In genomic region chr15:93100837-93101236, GRCm38 (mm10) we compare ENCODE assay signal across 20 mouse cellular contexts.
"Had no signal": no experiment of that assay in that cellular context is flagged by ENCODE, and none has a peak within 500 bp of the region (broad histone marks: within the 10 kb centered on the region; RNA-seq: fewer than 3 reads in every experiment).

No protein-coding gene starts in this region.

- DNase-seq: kidney, adult 18-20 months; kidney, adult 9 months; kidney, postnatal 14 days; kidney, postnatal 4 days; left cerebral cortex, postnatal 4 days; liver, embryonic 13.5 days; lung, adult 2 months; midbrain, embryonic 14.5 days; retina, postnatal 1 day; right cerebral cortex, postnatal 25 days; spleen, adult 18-20 months; thymus, postnatal 25 days had no signal

- H3K36me3 ChIP-seq: limb, embryonic 12.5 days; limb, embryonic 15.5 days; liver, embryonic 13.5 days; midbrain, embryonic 10.5 days; neural tube, embryonic 12.5 days; neural tube, embryonic 15.5 days; stomach, embryonic 15.5 days had no signal

- H3K27ac ChIP-seq: limb, embryonic 12.5 days; limb, embryonic 15.5 days; liver, embryonic 13.5 days; midbrain, embryonic 10.5 days; neural tube, embryonic 12.5 days; neural tube, embryonic 15.5 days; stomach, embryonic 15.5 days had no signal

- H3K4me1 ChIP-seq: liver, embryonic 13.5 days; neural tube, embryonic 12.5 days; neural tube, embryonic 15.5 days; stomach, embryonic 15.5 days had no signal

- H3K4me3 ChIP-seq: limb, embryonic 12.5 days; limb, embryonic 15.5 days; liver, embryonic 13.5 days; megakaryocyte, embryonic 14.5 days; midbrain, embryonic 10.5 days; neural tube, embryonic 12.5 days; neural tube, embryonic 15.5 days; stomach, embryonic 15.5 days had no signal

- H3K27me3 ChIP-seq: limb, embryonic 12.5 days; limb, embryonic 15.5 days; liver, embryonic 13.5 days; megakaryocyte, embryonic 14.5 days; neural tube, embryonic 12.5 days; neural tube, embryonic 15.5 days; stomach, embryonic 15.5 days had no signal

- H3K9ac ChIP-seq: limb, embryonic 12.5 days; limb, embryonic 15.5 days; liver, embryonic 13.5 days; neural tube, embryonic 12.5 days; neural tube, embryonic 15.5 days; stomach, embryonic 15.5 days had no signal

- H3K4me2 ChIP-seq: limb, embryonic 12.5 days; limb, embryonic 15.5 days; liver, embryonic 13.5 days; neural tube, embryonic 12.5 days; neural tube, embryonic 15.5 days; stomach, embryonic 15.5 days had no signal

- H3K9me3 ChIP-seq: limb, embryonic 12.5 days; limb, embryonic 15.5 days; liver, embryonic 13.5 days; midbrain, embryonic 10.5 days; neural tube, embryonic 12.5 days; neural tube, embryonic 15.5 days; stomach, embryonic 15.5 days had no signal

- ATAC-seq: lung, postnatal 0 days had no signal
